Mouse (Mus musculus): ENCODE results near the gene Pakap.

- no peak for TF ChIP-seq CTCF (IDR thresholded peaks at IDR 0.05; ENCODE audit: low read depth, low read length)
- TF ChIP-seq POLR2A (IDR thresholded peaks at IDR 0.05; ENCODE audit: borderline replicate concordance, low read depth, low read length), result no peak
Observed at GRCm38 (mm10) chr4:57574181-57574580, 6.2 kb downstream of the Pakap start.

Data from bone marrow macrophage, adult 2 months (primary cell).